Mouse (Mus musculus): ENCODE measurements at regions not wholly inside any gene's neighbourhood (a gene's known extent, or its start where the extent isn't known, plus 50 kb on each side); places are given as distances from the start of the nearest gene placed in this dataset.

DNA sequence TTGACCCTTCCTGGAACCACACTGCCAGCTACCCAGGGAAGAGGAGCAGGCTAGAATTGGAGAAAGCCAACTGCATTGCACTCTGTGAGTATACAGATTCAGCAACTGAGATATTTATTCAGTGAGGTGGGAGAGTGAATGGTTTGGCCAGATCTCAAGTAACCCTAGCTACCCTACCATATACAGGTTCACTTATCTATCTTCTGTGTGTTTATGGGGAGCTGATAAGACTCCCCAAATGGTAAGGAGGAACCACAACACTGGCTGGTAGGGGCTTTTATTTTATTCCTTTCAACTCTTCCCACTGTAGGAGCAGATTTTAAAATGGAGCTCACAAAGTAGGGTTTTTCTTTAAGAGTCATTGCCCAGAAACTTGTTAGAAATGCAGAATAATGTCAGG, 62.9 kb downstream of the Arrdc3 start:
- H3K4me2 ChIP-seq: no peak overlapping the region
- H3K27me3 ChIP-seq (replicated peaks): no peaks in the 10 kb centered on the region
- no peaks in the 10 kb centered on the region for H3K9me3 ChIP-seq (replicated peaks)
- H3K4me3 ChIP-seq: no peak overlapping the region
- H3K27ac ChIP-seq: no peak overlapping the region
- no peaks in the 10 kb centered on the region for H3K36me3 ChIP-seq
- ATAC-seq: no peak
- H3K9ac ChIP-seq: no peak overlapping the region
- H3K4me1 ChIP-seq: no peaks in the 10 kb centered on the region

DNA sequence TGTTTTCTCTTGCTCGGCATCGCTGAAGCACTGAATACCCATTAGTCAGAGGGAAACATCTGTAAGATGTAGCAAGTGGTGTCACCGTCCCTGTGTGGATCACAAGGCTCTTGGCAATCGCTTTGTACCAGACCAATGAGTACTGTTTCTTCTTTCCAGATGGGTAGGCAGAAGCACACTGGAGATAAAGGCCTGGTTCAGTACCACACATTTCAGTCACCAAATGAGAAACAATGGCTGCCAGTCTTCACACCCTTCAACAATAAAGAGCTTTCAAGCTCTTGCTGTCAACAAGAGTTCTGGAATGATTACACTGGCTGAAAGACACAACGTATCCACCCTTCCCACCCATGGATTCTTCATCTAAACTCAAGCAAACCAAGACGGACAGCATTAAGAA, 64.5 kb downstream of the Arrdc3 start:
- no peak for ATAC-seq
- no peak overlapping the region for H3K9ac ChIP-seq
- 76% methylated on average over 6 of the region's 6 CpGs for WGBS (ENCODE audit: insufficient replicate concordance)

DNA sequence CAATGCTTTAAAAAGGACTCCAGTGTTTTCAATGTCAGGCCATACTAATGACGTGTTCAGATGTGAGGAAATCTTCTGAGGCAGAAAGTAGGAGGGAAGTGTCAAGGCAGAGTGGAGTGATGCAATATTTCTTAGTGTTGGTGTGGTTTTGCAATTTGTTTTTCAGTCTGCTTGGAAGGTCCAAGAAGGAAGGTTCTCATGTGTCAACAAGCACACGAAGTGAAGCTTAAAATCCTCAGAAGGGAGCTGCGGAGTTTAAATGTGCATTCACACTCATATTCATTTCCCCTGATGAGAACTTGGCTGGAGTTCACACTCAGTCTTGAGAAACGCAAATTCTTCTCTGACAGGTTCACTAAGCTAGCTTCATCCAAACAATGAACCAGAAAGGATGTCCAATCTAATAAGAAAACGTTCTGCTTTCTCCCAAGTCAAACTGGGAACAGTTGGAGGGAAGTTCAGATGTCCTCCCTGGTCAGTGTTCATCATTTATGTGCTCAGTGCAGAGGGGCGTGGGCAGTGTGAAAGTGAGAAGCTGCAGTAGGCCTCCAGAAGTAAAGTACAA, 66.0 kb downstream of the Arrdc3 start:
- 42% methylated on average over 6 of the region's 6 CpGs for WGBS (ENCODE audit: insufficient replicate concordance)
- Histone ChIP-seq H3K4me1 (no peaks in the 10 kb centered on the region), H3K9me3 (replicated peaks) (no peaks in the 10 kb centered on the region), H3K27me3 (replicated peaks) (no peaks in the 10 kb centered on the region), H3K4me3 (no peak overlapping the region), H3K36me3 (no peaks in the 10 kb centered on the region), H3K27ac (no peak overlapping the region), H3K4me2 (no peak overlapping the region), H3K9ac (no peak overlapping the region)
- ATAC-seq: no peak

More for the DNA sequence above, 64.5 kb downstream of the Arrdc3 start:
- H3K4me3 ChIP-seq: no peak overlapping the region
- H3K9me3 ChIP-seq (replicated peaks): no peaks in the 10 kb centered on the region
- no peak overlapping the region for H3K4me2 ChIP-seq
- H3K27ac ChIP-seq: no peak overlapping the region
- no peaks in the 10 kb centered on the region for H3K27me3 ChIP-seq (replicated peaks)
- H3K36me3 ChIP-seq: no peaks in the 10 kb centered on the region
- no peaks in the 10 kb centered on the region for H3K4me1 ChIP-seq

DNA sequence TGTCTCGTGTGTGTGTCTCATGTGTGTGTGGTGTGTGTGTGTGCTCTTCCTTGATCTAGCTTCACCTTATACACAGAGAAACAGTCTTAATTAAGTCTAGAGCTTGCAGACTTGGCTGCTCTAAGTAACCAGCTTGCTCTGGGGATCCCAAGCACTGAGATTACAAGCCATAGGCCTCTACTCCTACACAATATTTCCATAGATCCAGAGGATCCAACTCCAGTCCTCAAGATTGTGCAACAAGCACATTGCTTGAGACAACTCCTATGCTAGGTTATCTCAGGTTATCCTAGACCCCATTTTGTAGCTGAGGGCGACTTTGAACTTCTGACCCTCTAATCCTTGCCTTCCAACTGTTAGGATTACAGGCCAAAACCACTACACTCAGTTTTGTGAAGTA, 67.1 kb downstream of the Arrdc3 start:
- no peaks in the 10 kb centered on the region for H3K36me3 ChIP-seq
- H3K4me2 ChIP-seq: no peak overlapping the region
- H3K9ac ChIP-seq: no peak overlapping the region
- no peak overlapping the region for H3K27ac ChIP-seq
- H3K27me3 ChIP-seq (replicated peaks): no peaks in the 10 kb centered on the region
- ATAC-seq: no peak
- H3K9me3 ChIP-seq (replicated peaks): no peaks in the 10 kb centered on the region
- no peaks in the 10 kb centered on the region for H3K4me1 ChIP-seq
- WGBS (ENCODE audit: insufficient replicate concordance): 54% methylated on average over 2 of the region's 2 CpGs
- H3K4me3 ChIP-seq: no peak overlapping the region

DNA sequence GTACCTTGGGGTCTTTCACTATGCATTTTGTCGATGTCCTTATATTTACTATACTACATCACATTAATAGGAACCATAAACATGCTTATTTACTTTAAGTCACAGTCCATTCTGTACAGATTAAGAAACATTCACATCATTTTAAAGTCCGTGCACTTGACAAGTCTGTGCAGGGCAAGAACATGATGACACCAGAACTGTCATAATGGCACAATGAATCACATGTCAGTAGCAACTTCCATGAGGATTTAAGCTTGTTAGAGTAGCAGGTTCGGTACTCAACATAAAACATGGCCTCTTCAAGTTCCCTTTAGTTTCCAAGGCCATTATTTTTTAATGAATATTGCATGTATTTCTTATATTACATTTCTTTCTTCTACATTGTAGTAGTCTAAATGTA, 67.6 kb downstream of the Arrdc3 start:
- no peak overlapping the region for H3K27ac ChIP-seq
- no peaks in the 10 kb centered on the region for H3K9me3 ChIP-seq (replicated peaks)
- WGBS (ENCODE audit: insufficient replicate concordance): 73% methylated on average over 3 of the region's 3 CpGs
- H3K4me1 ChIP-seq: no peaks in the 10 kb centered on the region
- no peak overlapping the region for H3K9ac ChIP-seq
- H3K27me3 ChIP-seq (replicated peaks): no peaks in the 10 kb centered on the region
- ATAC-seq: no peak
- no peak overlapping the region for H3K4me2 ChIP-seq
- no peaks in the 10 kb centered on the region for H3K36me3 ChIP-seq
- H3K4me3 ChIP-seq: no peak overlapping the region

DNA sequence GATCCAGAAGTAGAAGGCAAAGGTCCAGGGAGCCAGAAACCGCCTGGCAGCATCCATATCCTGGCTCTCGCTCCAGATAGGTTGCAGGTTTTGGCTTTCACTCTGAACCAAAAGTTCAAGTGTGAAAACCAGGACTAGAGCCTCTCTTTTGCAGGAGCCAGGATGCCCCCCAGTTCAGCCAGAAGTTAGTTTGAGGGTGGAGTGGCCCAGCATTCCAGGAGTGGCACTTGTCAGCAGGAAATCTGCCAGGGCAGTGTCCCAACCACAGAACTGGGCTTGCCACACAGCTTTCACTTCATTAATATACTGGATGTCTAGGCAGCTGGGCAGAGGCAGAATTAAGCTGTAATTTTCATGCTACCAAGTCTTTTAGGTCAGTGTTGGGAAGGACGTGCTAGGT, 68.1 kb downstream of the Arrdc3 start:
- Histone ChIP-seq H3K4me1 (no peaks in the 10 kb centered on the region), H3K4me2 (no peak overlapping the region), H3K9me3 (replicated peaks) (no peaks in the 10 kb centered on the region), H3K9ac (no peak overlapping the region), H3K27ac (no peak overlapping the region), H3K36me3 (no peaks in the 10 kb centered on the region), H3K4me3 (no peak overlapping the region), H3K27me3 (replicated peaks) (no peaks in the 10 kb centered on the region)
- no peak for ATAC-seq
- 73% methylated on average over 3 of the region's 3 CpGs for WGBS (ENCODE audit: insufficient replicate concordance)

DNA sequence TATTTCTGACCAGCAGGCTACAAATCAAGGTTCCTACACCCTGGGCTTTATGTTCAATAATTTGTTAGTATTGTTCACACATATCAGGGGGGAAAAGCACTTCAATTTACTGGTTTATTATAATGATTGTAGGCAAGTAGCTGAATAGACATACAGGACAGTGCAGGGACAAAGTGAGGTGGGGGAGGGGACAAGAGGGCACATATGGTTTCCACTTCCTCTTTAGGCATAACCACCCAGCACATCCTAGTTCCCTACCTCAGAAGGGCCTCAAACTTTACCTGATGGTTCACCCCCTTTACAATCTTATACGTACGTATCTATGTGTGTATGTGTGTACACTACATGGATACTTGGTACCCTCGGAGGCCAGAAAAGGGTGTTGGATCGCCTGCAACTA, 69.7 kb downstream of the Arrdc3 start:
- no peaks in the 10 kb centered on the region for H3K4me1 ChIP-seq
- no peak for ATAC-seq
- no peaks in the 10 kb centered on the region for H3K36me3 ChIP-seq
- no peaks in the 10 kb centered on the region for H3K27me3 ChIP-seq (replicated peaks)
- H3K4me2 ChIP-seq: no peak overlapping the region
- H3K4me3 ChIP-seq: no peak overlapping the region
- 67% methylated on average over 4 of the region's 4 CpGs for WGBS (ENCODE audit: insufficient replicate concordance)
- no peaks in the 10 kb centered on the region for H3K9me3 ChIP-seq (replicated peaks)
- H3K27ac ChIP-seq: no peak overlapping the region
- no peak overlapping the region for H3K9ac ChIP-seq

DNA sequence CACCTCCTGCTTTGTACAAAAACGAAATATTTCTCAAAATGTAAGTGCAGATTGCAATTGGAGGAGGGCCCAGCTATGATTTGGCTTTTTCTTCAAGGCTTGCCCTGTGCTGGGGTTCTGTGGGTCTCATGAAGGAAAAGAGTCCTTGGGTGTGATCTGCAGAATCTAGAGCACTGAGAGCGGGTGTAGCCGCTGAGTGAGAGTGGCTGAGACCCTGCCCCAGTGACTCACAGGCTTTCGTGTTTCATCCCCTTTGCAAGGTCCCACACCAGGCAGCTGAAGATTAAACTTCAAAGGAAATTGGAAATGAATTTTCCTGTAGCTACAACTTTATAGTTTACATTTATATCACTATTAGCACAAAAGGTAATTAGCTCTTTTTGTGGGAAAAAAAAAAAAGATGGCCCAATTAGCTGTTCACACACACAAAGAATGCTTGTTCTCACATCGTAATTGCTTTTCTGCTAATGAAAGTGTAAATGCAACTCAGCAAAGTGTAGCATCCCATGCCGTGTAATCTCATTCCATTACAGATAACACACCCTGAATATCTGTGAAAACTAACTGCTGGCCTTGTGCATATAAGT, 71.0 kb downstream of the Arrdc3 start:
- Histone ChIP-seq H3K27me3 (replicated peaks) (no peaks in the 10 kb centered on the region), H3K9ac (no peak overlapping the region), H3K4me2 (no peak overlapping the region), H3K4me3 (no peak overlapping the region), H3K36me3 (no peaks in the 10 kb centered on the region), H3K9me3 (replicated peaks) (no peaks in the 10 kb centered on the region), H3K27ac (no peak overlapping the region), H3K4me1 (no peaks in the 10 kb centered on the region)
- no peak for ATAC-seq
- 59% methylated on average over 6 of the region's 6 CpGs for WGBS (ENCODE audit: insufficient replicate concordance)

DNA sequence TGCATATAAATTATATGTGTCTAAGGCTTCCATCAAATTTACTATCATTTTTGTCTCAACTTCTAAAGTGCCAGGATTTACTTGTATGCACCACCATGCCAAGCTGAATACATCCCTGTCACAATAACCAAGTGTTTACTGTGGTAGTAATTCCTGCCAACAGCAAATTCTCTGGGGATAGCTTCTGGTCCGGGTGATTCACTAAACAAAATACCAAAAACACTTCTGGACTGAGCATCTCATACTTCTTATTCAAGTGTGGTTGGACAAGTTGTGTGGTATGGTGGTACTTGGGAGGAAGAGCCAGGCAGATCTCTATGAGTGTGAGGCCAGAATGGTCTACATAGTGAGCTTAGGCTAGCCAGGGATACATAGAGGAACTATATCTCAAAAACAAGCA, 73.8 kb downstream of the Arrdc3 start:
- Histone ChIP-seq H3K4me2 (no peak overlapping the region), H3K4me1 (no peaks in the 10 kb centered on the region), H3K36me3 (no peaks in the 10 kb centered on the region), H3K9ac (no peak overlapping the region), H3K4me3 (no peak overlapping the region), H3K27ac (no peak overlapping the region), H3K27me3 (replicated peaks) (no peaks in the 10 kb centered on the region), H3K9me3 (replicated peaks) (no peaks in the 10 kb centered on the region)
- 56% methylated on average over 1 of the region's 1 CpGs for WGBS (ENCODE audit: insufficient replicate concordance)
- ATAC-seq: no peak

DNA sequence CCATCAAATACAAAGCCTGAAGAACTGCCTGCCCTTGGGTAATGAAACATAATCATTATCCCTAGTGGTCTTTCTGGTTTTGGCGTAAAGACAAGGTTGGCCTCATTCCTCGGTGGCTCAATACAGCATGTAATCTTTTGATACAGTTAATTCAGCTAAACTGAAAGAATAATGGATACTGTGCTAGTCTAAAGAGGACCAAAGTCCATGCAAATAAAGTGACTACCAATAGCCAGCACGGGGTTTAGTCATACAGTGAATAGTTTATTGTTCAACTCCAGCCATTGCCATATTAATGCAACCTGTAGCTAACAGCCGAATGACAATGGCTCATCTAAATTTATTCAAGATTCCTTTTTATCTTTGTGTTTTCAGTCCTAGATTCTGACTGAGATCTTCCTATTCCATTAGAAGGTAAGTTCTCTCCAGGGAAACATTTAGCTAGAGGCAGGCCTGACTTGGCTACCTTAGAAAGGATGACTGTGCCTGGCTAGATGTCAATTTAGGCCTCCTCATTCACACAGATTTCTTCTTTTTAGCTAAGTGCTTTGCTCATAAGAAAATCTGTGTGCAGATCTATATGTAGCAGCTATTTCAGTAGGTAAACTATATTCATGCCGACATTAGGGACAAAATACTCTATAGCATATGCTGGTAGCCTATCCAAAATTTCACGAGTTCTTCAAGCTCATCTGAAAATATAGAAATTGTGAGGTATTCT, 74.4 kb downstream of the Arrdc3 start:
- Histone ChIP-seq H3K36me3 (no peaks in the 10 kb centered on the region), H3K9me3 (replicated peaks) (no peaks in the 10 kb centered on the region), H3K9ac (no peak overlapping the region), H3K4me3 (no peak overlapping the region), H3K27ac (no peak overlapping the region), H3K4me2 (no peak overlapping the region), H3K4me1 (no peaks in the 10 kb centered on the region), H3K27me3 (replicated peaks) (no peaks in the 10 kb centered on the region)
- WGBS (ENCODE audit: insufficient replicate concordance): 69% methylated on average over 6 of the region's 6 CpGs
- no peak for ATAC-seq

DNA sequence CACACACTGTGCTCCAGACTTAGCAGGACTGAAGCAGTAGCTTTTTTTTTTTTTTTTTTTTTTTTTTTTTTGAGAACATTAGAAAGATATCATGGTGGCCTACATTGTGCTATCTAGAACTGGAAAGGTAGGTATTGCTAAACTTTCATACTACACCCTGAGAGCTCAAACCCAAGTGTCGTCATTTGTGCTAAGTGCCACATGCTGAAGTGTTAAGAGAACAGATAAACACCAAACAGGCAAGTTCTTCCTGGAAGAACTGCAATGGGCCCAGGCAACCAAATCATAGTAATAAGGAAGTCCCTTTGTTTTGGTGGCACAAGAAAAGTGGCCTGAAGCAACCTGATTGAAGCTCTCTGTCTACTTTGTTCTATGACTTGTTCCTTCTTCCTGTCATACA, 76.6 kb downstream of the Arrdc3 start:
- Histone ChIP-seq H3K9ac (no peak overlapping the region), H3K9me3 (replicated peaks) (no peaks in the 10 kb centered on the region), H3K27me3 (replicated peaks) (peaks cover 9% of the 10 kb centered on the region), H3K36me3 (no peaks in the 10 kb centered on the region), H3K4me1 (0 out of 2 replicates have a peak, but pooled peaks cover 5% of the 10 kb centered on the region), H3K4me2 (no peak overlapping the region), H3K4me3 (no peak overlapping the region), H3K27ac (no peak overlapping the region)
- no peak for ATAC-seq
- WGBS (ENCODE audit: insufficient replicate concordance): 57% methylated on average over 1 of the region's 1 CpGs

DNA sequence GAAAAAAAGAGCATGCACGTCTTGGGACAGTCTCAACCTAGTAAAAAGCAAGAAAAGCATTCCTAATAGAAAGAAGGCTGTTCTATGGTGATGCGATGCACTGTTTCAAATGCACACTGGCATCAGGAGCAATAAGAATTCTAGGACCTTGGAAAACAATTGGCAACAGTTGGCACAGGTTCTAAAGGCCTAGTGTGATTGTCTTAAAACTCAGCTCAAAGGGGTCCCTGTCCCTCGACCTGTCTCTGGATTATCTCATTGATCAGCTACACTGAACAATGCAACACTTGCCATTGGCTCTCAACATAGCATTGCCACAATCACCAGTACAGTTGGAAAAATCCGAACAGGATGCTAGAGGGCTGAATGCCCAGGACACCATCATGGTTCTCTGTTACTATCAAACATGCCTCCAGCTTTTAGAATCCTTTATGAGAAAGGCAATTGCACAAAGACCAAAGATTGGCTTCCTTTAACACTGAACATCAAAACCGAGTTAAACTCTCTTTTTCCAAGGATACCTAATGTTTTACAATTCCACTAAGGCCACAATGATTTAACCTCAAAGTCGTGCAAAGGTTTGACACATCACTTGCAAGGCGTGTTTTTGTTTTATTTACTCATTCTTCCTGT, 78.9 kb downstream of the Arrdc3 start:
- Histone ChIP-seq H3K27me3 (replicated peaks) (peaks cover 9% of the 10 kb centered on the region), H3K4me2 (peak overlapping the region; percentile 76), H3K9me3 (replicated peaks) (no peaks in the 10 kb centered on the region), H3K4me3 (no peak overlapping the region), H3K4me1 (0 out of 2 replicates have a peak, but pooled peaks cover 5% of the 10 kb centered on the region), H3K36me3 (no peaks in the 10 kb centered on the region), H3K27ac (no peak overlapping the region), H3K9ac (no peak overlapping the region)
- 44% methylated on average over 7 of the region's 7 CpGs for WGBS (ENCODE audit: insufficient replicate concordance)
- no peak for ATAC-seq

Data from liver, embryonic 12.5 days (tissue).